Mouse (Mus musculus): ENCODE data around the gene Tfe3. TPM values are rescaled to one million over a fixed set of nuclear protein-coding genes. Genes with fewer than 3 reads are reported as not detected.
"Not testable (repeated sequence)": the region's sequence is repeated elsewhere in the genome, so short reads cannot be mapped to it uniquely, and the experiment has no call there.

Gene Tfe3
- polyA plus RNA-seq, 1 experiment from 2014 or later = 25.8 TPM

DNA sequence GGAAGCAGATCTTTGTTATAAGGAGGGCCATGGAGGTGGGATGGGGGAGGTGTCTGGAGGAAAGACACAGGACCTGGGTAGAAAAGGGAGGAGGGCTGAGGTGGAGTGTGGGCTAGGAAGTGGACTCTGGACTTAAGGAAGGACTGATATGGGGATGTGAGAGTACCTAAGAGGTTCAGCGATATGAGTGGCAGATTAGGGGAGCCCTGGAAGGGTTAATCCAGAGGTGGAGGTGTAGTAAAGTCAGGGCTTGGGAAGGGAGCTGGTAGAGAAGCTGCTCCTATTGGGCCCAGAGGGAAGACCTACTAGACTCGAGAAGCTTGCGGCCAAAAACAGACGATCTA is 33.5 kb upstream of the Tfe3 start:
- peaks cover 20% of the 10 kb centered on the region for H3K4me1 ChIP-seq (replicated peaks)
- H3K36me3 ChIP-seq = peaks cover 21% of the 10 kb centered on the region
- no peaks in the 10 kb centered on the region for H3K9me3 ChIP-seq
- peak overlapping the region; percentile 70 for H3K9ac ChIP-seq
- H3K27me3 ChIP-seq = no peaks in the 10 kb centered on the region
- WGBS = 32% methylated on average over 4 of the region's 4 CpGs
- ATAC-seq (ENCODE audit: low read depth) = peak; percentile 51; the same call in 1 of the 2 replicates
- peak overlapping the region; percentile 56 for H3K27ac ChIP-seq (replicated peaks)
- H3K4me2 ChIP-seq = peak overlapping the region; percentile 60
- peak overlapping the region; percentile 47 for H3K4me3 ChIP-seq

DNA sequence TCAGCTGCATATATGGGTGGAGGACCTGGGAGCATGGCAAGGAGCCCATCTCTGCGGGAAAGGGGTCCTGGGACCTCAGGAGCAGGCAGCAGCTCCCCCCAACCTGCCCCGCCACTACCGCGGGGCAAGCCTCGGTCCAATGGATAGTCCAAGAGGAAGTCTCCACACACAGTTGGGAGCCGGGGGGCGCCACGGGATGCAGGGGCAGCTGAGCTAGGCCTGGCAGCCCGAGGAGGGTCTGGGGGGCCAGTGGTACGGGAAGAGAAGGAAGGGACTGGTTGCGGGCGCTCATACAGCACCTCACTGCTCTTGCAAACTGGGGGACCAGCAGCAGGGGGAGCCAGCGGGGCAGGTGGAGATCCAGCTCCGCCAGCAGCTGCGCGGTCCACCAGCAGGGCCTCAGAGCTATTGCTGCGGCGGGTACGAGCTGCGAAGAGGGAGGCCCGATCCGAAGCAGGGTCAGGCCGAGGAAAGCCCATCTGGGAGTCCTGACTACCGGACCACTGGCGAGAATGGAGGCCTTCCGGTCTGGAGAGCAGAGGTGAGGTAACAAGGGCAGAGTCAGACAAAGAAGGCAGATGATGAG is 28.7 kb upstream of the Tfe3 start:
- Histone ChIP-seq H3K9ac (no peak overlapping the region), H3K36me3 (peaks cover 24% of the 10 kb centered on the region; the same call in 1 of the 2 replicates), H3K4me1 (replicated peaks) (peaks cover 11% of the 10 kb centered on the region), H3K4me2 (peak overlapping the region; percentile 13; the same call in 1 of the 2 replicates), H3K27ac (replicated peaks) (no peak overlapping the region), H3K9me3 (no peaks in the 10 kb centered on the region), H3K27me3 (no peaks in the 10 kb centered on the region), H3K4me3 (no peak overlapping the region)
- 37% methylated on average over 26 of the region's 26 CpGs for WGBS
- no peak for ATAC-seq (ENCODE audit: low read depth)

- Histone ChIP-seq H3K27ac (replicated peaks) (no peak overlapping the region), H3K4me2 (no peak overlapping the region), H3K4me1 (replicated peaks) (no peaks in the 10 kb centered on the region), H3K9ac (no peak overlapping the region), H3K9me3 (no peaks in the 10 kb centered on the region), H3K27me3 (no peaks in the 10 kb centered on the region), H3K36me3 (0 out of 2 replicates have a peak, but pooled peaks cover 24% of the 10 kb centered on the region), H3K4me3 (no peak overlapping the region)
- ATAC-seq (ENCODE audit: low read depth) = no peak
- 71% methylated on average over 14 of the region's 14 CpGs for WGBS
These were observed 22.9 kb upstream of the Tfe3 start for GRCm38 (mm10) chrX:7739336-7740081.

DNA sequence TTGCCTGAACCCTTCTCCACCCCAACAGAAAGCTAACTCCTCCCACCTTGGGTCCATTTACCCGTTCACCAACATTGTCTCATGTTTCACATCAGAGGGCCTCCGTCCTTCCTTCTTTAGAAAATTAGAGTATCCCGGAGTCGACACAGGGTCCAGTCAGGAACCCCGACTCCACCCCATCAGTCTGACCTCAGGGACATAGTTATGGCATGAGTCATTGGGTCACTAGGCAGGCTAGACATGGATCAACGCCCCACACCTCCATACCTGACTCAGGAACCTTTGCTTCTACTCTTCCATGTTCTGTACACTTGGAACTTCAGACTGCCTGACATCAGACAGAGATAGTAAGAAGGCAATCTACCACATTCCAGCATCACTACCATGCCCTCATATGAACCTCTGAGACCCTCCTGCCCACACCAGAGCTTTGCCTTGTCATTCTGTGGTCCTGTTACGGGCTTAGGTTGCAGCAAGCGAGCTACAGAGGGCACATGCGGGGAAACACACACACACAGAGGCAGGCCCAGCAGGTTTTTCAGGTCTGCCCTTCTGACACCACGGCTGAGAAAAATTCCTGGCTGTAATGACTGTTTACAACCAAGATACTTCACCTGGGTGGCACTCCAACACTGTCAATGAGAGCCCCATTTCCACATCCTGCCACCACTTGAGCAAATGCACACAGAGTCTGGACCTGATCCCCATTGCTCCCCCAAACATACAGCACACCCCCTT is 22.1 kb upstream of the Tfe3 start:
- no peak for ATAC-seq (ENCODE audit: low read depth)
- 76% methylated on average over 10 of the region's 10 CpGs for WGBS

GRCm38 (mm10) chrX:7741103-7741502 is 21.3 kb upstream of the Tfe3 start:
- 81% methylated on average over 5 of the region's 5 CpGs for WGBS
- Histone ChIP-seq H3K9ac (no peak overlapping the region), H3K4me1 (replicated peaks) (no peaks in the 10 kb centered on the region), H3K4me3 (no peak overlapping the region), H3K4me2 (no peak overlapping the region), H3K9me3 (no peaks in the 10 kb centered on the region), H3K27me3 (no peaks in the 10 kb centered on the region), H3K36me3 (0 out of 2 replicates have a peak, but pooled peaks cover 12% of the 10 kb centered on the region), H3K27ac (replicated peaks) (no peak overlapping the region)
- ATAC-seq (ENCODE audit: low read depth) = no peak

More for the DNA sequence above, 22.1 kb upstream of the Tfe3 start:
- no peak overlapping the region for H3K9ac ChIP-seq
- H3K27me3 ChIP-seq = no peaks in the 10 kb centered on the region
- no peak overlapping the region for H3K27ac ChIP-seq (replicated peaks)
- H3K9me3 ChIP-seq = no peaks in the 10 kb centered on the region
- 0 out of 2 replicates have a peak, but pooled peaks cover 16% of the 10 kb centered on the region for H3K36me3 ChIP-seq
- H3K4me2 ChIP-seq = no peak overlapping the region
- H3K4me1 ChIP-seq (replicated peaks) = no peaks in the 10 kb centered on the region
- H3K4me3 ChIP-seq = no peak overlapping the region

- no peak for ATAC-seq (ENCODE audit: low read depth)
- 62% methylated on average over 5 of the region's 5 CpGs for WGBS
- Histone ChIP-seq H3K36me3 (no peaks in the 10 kb centered on the region), H3K9ac (no peak overlapping the region), H3K4me1 (replicated peaks) (0 out of 2 replicates have a peak, but pooled peaks cover 3% of the 10 kb centered on the region), H3K4me2 (no peak overlapping the region), H3K27me3 (no peaks in the 10 kb centered on the region), H3K9me3 (no peaks in the 10 kb centered on the region), H3K4me3 (no peak overlapping the region), H3K27ac (replicated peaks) (no peak overlapping the region)
These were observed 18.9 kb upstream of the Tfe3 start for GRCm38 (mm10) chrX:7743470-7743869.

DNA sequence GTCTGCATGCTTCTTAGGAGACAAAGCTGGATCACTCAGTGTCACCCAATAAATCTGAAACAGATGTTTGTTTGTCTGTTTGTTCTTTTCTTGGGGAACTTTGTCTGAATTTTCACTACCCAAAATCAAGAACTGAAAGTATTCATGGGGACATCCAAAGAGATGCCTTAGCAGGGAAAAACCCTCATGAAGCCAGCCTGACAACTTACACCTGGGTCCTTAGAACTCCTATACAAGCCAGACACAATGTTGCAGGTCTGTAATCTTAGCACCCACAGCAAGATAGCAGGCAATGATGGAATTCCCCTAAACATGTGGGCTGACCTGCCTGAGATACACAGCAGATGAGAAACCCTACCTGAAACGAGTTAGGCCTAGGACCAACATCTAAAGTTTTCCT is 17.4 kb upstream of the Tfe3 start:
- Histone ChIP-seq H3K4me3 (no peak overlapping the region), H3K36me3 (no peaks in the 10 kb centered on the region), H3K4me2 (no peak overlapping the region), H3K9ac (no peak overlapping the region), H3K4me1 (replicated peaks) (peaks cover 12% of the 10 kb centered on the region), H3K9me3 (no peaks in the 10 kb centered on the region), H3K27me3 (no peaks in the 10 kb centered on the region), H3K27ac (replicated peaks) (no peak overlapping the region)
- ATAC-seq (ENCODE audit: low read depth) = no peak
- 73% methylated on average over 1 of the region's 1 CpGs for WGBS

DNA sequence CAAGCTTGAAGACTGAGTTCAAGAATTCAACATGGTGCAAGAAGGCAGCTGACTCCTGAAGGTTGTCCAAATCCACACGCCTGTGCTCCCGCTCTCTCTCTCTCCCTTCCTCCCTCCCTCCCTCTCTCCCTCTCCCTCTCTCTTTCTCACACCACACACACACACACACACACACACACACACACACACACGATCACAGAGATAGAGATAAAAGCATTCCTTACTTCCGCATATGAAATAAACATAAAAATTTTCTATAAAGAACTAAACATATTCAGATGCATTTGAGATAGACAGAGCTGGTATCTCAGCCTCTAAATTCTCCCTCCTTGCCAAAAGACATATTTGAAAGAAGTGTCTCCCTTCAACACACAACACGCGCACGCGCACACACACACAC is 16.9 kb upstream of the Tfe3 start:
- H3K4me1 ChIP-seq (replicated peaks) = peaks cover 14% of the 10 kb centered on the region
- WGBS = 95% methylated on average over 8 of the region's 8 CpGs
- no peaks in the 10 kb centered on the region for H3K9me3 ChIP-seq
- ATAC-seq (ENCODE audit: low read depth) = no peak
- no peak overlapping the region for H3K4me3 ChIP-seq
- H3K36me3 ChIP-seq = no peaks in the 10 kb centered on the region
- H3K4me2 ChIP-seq = no peak overlapping the region
- no peak overlapping the region for H3K9ac ChIP-seq
- H3K27ac ChIP-seq (replicated peaks) = no peak overlapping the region
- no peaks in the 10 kb centered on the region for H3K27me3 ChIP-seq

- Histone ChIP-seq H3K9ac (peak within 1 kb of the TSS; percentile 76), H3K4me2 (peak within 1 kb of the TSS; percentile 59), H3K27me3 (no peaks in the 10 kb centered on the region), H3K4me3 (peak within 1 kb of the TSS; percentile 62), H3K36me3 (no peaks in the 10 kb centered on the region), H3K9me3 (no peaks in the 10 kb centered on the region), H3K27ac (replicated peaks) (peak within 1 kb of the TSS; percentile 56; the same call in 1 of the 2 replicates), H3K4me1 (replicated peaks) (peaks cover 14% of the 10 kb centered on the region)
- WGBS = 10% methylated on average over 46 of the region's 56 CpGs
- peak; percentile 93 for ATAC-seq (ENCODE audit: low read depth)
These were observed 11.8 kb upstream of the Tfe3 start, which contains the start of gene Ccdc120 for GRCm38 (mm10) chrX:7750432-7751116. Gene Ccdc120, minus strand, starts transcription at chrX:7750905.

GRCm38 (mm10) chrX:7753627-7754026 is 8.7 kb upstream of the Tfe3 start:
- H3K27ac ChIP-seq (replicated peaks); H3K4me1 ChIP-seq (replicated peaks); H3K4me2 ChIP-seq; H3K9me3 ChIP-seq; H3K36me3 ChIP-seq; H3K9ac ChIP-seq; H3K4me3 ChIP-seq; ATAC-seq (ENCODE audit: low read depth); H3K27me3 ChIP-seq: not testable (repeated sequence)
- 15% methylated on average over 3 of the region's 3 CpGs for WGBS

DNA sequence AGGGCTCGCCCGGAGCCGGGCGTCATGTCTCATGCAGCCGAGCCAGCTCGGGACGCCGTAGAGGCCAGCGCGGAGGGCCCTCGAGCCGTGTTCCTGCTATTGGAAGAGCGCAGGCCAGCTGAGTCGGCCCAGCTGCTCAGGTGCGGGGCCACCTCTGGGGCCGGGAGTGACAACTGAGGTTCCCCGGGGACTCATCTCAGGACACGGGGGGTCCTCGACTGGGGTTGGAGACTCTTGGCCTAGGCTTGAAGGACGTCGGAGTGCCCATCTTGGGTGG is 499 bp downstream of the Tfe3 start:
- peak overlapping the region; percentile 64 for H3K27ac ChIP-seq (replicated peaks)
- WGBS = 20% methylated on average over 21 of the region's 21 CpGs
- H3K4me3 ChIP-seq = peak overlapping the region; percentile 62
- no peaks in the 10 kb centered on the region for H3K9me3 ChIP-seq
- H3K36me3 ChIP-seq = peaks cover 7% of the 10 kb centered on the region; the same call in 1 of the 2 replicates
- peaks cover 28% of the 10 kb centered on the region for H3K4me1 ChIP-seq (replicated peaks)
- H3K4me2 ChIP-seq = peak overlapping the region; percentile 68
- peak overlapping the region; percentile 75 for H3K9ac ChIP-seq
- no peak; the same call in 1 of the 2 replicates for ATAC-seq (ENCODE audit: low read depth)
- no peaks in the 10 kb centered on the region for H3K27me3 ChIP-seq
